Mouse (Mus musculus) C2C12 (cell line): ENCODE results near the gene Hist2h2bb. TPM values are rescaled to one million over a fixed set of nuclear protein-coding genes. Genes with fewer than 3 reads are reported as not detected.
"Not testable (repeated sequence)": the region's sequence is repeated elsewhere in the genome, so short reads cannot be mapped to it uniquely, and the experiment has no call there.

ENCODE experiments used
- H3K27me3 ChIP-seq: one replicate; pipeline ENCODE4 v1.6.1; 2011; ENCODE audit not compliant: control insufficient read depth, insufficient read depth, insufficient read length
- H3K36me3 ChIP-seq: one replicate; pipeline ENCODE4 v1.6.1; 2011; ENCODE audit not compliant: control insufficient read depth, insufficient read depth
- H3K4me3 ChIP-seq: one replicate; pipeline ENCODE4 v1.5.1; 2011; ENCODE audit warnings: mild to moderate bottlenecking, control low read depth; ENCODE audit not compliant: poor library complexity, insufficient read depth, severe bottlenecking
- H3K79me2 ChIP-seq: one replicate; pipeline ENCODE4 v1.6.1; 2011; ENCODE audit not compliant: control insufficient read depth, insufficient read depth
- H3K79me3 ChIP-seq: one replicate; pipeline ENCODE4 v1.6.1; 2011; ENCODE audit warnings: low read depth, control low read depth
- H3ac ChIP-seq: one replicate; pipeline ENCODE3; 2011; ENCODE audit warnings: low read depth; ENCODE audit not compliant: control insufficient read depth, insufficient read length
- CEBPB ChIP-seq: IDR thresholded peaks from one replicate; pipeline ENCODE4 v1.6.1; 2011; ENCODE audit warnings: low read depth, mild to moderate bottlenecking, control low read depth, moderate library complexity
- CTCF ChIP-seq: IDR thresholded peaks from one replicate; pipeline ENCODE4 v1.5.1; 2011; ENCODE audit not compliant: control insufficient read depth, insufficient read depth, insufficient read length
- FOSL1 ChIP-seq: IDR thresholded peaks from one replicate; pipeline ENCODE4 v1.8.0; 2011; ENCODE audit warnings: mild to moderate bottlenecking, low read length; ENCODE audit not compliant: poor library complexity, insufficient read depth, severe bottlenecking
- MAX ChIP-seq: IDR thresholded peaks from one replicate; pipeline ENCODE4 v1.6.1; 2011; ENCODE audit warnings: mild to moderate bottlenecking, control low read depth
- MYOD1 ChIP-seq: IDR thresholded peaks from one replicate; pipeline ENCODE4 v1.6.1; 2011; ENCODE audit warnings: low read depth; ENCODE audit not compliant: control insufficient read depth, insufficient read length
- MYOG ChIP-seq: IDR thresholded peaks from one replicate; pipeline ENCODE4 v1.6.1; 2011; ENCODE audit not compliant: control insufficient read depth, insufficient read length; ENCODE audit errors: extremely low read depth
- USF1 ChIP-seq: IDR thresholded peaks from one replicate; pipeline ENCODE4 v1.6.1; 2011; ENCODE audit warnings: low read depth, mild to moderate bottlenecking, control low read depth, moderate library complexity
- polyA plus RNA-seq: library from polyadenylated mRNA; unstranded; fragments of >200 nt; fragmentation: generic; extraction: Trizol; gene quantifications from one replicate; pipeline ENCODE4 v1.2.1, GENCODE M21; 2012; ENCODE audit warnings: missing spikeins

Gene Hist2h2bb
- polyA plus RNA-seq, 1 experiment: 3.3 TPM

GRCm38 (mm10) chr3:96267541-96267940 lies 2.0 kb upstream of the Hist2h2bb start:
- Histone ChIP-seq H3K4me3 (no peak overlapping the region), H3K27me3 (no peaks in the 10 kb centered on the region), H3K36me3 (no peaks in the 10 kb centered on the region), H3ac (no peak overlapping the region), H3K79me3 (no peaks in the 10 kb centered on the region), H3K79me2 (no peaks in the 10 kb centered on the region)
- TF ChIP-seq CTCF: no peak

DNA sequence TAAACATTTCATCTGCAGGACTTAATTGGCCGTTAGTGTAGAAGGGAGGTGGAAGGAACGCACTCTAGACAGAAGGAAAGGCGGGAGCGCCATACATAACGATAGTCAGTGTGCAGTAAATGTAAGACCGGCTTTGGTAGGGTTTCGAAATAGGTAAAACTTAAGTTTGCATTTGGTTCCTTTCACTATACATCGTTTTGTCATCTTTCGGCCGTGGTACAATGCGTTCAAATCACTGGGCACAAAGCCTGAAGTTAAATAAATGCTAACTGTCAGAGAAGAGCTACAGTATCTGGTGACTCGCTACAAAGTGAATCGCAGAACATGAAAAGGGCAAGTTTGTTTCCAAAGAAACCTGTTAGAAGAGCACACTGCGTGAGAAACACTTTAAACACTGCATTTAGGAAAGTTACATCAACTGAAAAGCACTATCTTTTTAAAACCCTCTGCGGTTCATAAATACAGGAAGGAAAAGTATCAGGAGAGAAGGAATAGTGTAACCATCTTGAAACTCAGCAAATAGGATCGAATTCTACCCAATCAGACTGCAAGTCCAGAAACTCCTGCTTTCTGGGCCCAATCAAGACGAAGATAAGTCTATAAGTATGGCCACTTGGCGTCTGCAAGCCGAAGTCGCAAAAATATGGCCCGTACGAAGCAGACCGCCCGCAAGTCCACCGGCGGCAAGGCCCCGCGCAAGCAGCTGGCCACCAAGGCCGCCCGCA lies 1.3 kb upstream of the Hist2h2bb start, which contains the start of gene Hist2h3b:
Gene Hist2h3b, plus strand, starts transcription at position 604 of the 725 bp plus-strand sequence.
- no peaks in the 10 kb centered on the region for H3K27me3 ChIP-seq
- peak within 1 kb of the TSS; percentile 33 for H3K4me3 ChIP-seq
- TF ChIP-seq CEBPB: no peak
- TF ChIP-seq MYOG: no peak
- no peak for TF ChIP-seq USF1
- no peak for TF ChIP-seq CTCF
- no peak for TF ChIP-seq MYOD1
- no peak for TF ChIP-seq FOSL1

GRCm38 (mm10) chr3:96268776-96269378 lies 675 bp upstream of the Hist2h2bb start:
- peak overlapping the region; percentile 82 for H3ac ChIP-seq
- H3K36me3 ChIP-seq, H3K79me2 ChIP-seq, H3K27me3 ChIP-seq, H3K79me3 ChIP-seq: not testable (repeated sequence)
- peak overlapping the region; percentile 33 for H3K4me3 ChIP-seq

More for the DNA sequence above, 1.3 kb upstream of the Hist2h2bb start, which contains the start of gene Hist2h3b:
- no peaks in the 10 kb centered on the region for H3K79me3 ChIP-seq
- H3ac ChIP-seq: peak within 1 kb of the TSS; percentile 82
- no peaks in the 10 kb centered on the region for H3K36me3 ChIP-seq
- H3K79me2 ChIP-seq: no peaks in the 10 kb centered on the region

DNA sequence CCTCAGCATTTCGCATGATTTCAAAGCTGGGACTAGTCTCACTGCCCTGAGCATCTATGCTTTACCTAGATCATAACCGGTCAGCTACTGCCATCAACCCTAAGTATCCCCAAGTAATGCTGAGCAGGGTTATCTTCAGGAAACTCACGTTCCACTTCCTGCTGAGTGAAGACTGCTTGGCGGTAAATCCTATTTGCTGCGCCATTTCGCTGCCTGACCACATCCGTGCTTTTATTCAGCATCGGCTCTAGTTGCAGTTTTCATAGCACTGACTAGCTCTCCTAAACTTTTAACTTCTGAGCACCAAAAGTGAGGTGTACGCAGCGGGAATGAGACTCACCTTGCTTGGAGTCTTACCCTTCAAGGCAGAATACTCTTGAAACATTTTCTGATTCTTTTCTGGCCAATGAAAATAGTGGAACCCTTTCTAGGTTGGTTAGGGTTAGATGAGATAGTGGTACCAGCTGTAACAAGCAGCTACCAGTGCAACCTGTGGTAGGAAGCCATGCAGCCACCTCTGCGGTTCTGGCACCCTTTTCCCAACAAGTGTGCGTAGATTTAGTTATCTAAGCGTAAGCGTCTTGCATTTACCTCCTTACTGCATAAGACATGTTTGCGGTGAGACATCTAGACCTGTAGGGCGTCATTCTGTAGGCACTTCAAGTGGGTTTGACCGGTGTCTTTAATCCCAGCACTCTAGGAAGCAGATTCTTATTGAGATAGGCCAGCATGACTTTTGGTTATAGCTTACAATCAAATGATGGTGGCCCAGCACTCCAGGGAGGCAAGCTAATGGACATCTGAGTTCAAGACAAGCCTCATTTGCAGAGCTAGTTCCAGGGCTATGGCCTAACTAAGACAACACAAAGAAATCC lies 4.3 kb downstream of the Hist2h2bb start:
- Histone ChIP-seq H3K36me3 (no peaks in the 10 kb centered on the region), H3K79me3 (no peaks in the 10 kb centered on the region), H3K4me3 (peak overlapping the region; percentile 48), H3K79me2 (peaks cover 6% of the 10 kb centered on the region), H3ac (peak overlapping the region; percentile 42), H3K27me3 (no peaks in the 10 kb centered on the region)
- TF ChIP-seq MYOG (no peak), CEBPB (no peak), MAX (no peak), MYOD1 (no peak), CTCF (no peak), USF1 (no peak), FOSL1 (no peak)

GRCm38 (mm10) chr3:96277428-96277799 lies 7.9 kb downstream of the Hist2h2bb start:
- TF ChIP-seq CEBPB (no peak), MYOD1 (no peak), MYOG (no peak), CTCF (no peak), FOSL1 (no peak), MAX (no peak), USF1 (no peak)
- no peaks in the 10 kb centered on the region for H3K27me3 ChIP-seq
- no peaks in the 10 kb centered on the region for H3K36me3 ChIP-seq
- H3K79me3 ChIP-seq: no peaks in the 10 kb centered on the region
- H3ac ChIP-seq: peak overlapping the region; percentile 55
- H3K79me2 ChIP-seq: peaks cover 6% of the 10 kb centered on the region
- H3K4me3 ChIP-seq: no peak overlapping the region
